Mouse (Mus musculus) midbrain, embryonic 11.5 days (tissue): ENCODE data around the gene Mphosph9. TPM values are rescaled to one million over a fixed set of nuclear protein-coding genes. Genes with fewer than 3 reads are reported as not detected.

ENCODE experiments used
- ATAC-seq: fragments of 200-750 bp; cut with Nextera tagmentation; 2 replicates; pipeline ENCODE4 v1.8.0; 2017; ENCODE audit warnings: moderate TSS enrichment, moderate library complexity; ENCODE audit not compliant: low FRiP score
- DNase-seq: peaks from one replicate; pipeline ENCODE4 v3.0.0; 2015; ENCODE audit warnings: low spot score; ENCODE audit errors: missing footprints
- H3K27ac ChIP-seq: fragments of 300-500 bp; sonication (generic); 2 replicates; pipeline ENCODE4 v1.5.1; 2014; ENCODE audit warnings: low read depth, low read length
- H3K27me3 ChIP-seq: fragments of 300-500 bp; sonication (generic); 2 replicates; pipeline ENCODE4 v1.6.1; 2014; ENCODE audit warnings: mild to moderate bottlenecking, low read length, moderate library complexity, mixed read lengths; ENCODE audit not compliant: control insufficient read depth, insufficient read depth
- H3K36me3 ChIP-seq: fragments of 300-500 bp; sonication (generic); 2 replicates; pipeline ENCODE4 v1.6.1; 2014; ENCODE audit warnings: mild to moderate bottlenecking, low read length, moderate library complexity, mixed read lengths; ENCODE audit not compliant: control insufficient read depth, insufficient read depth
- H3K4me1 ChIP-seq: fragments of 300-500 bp; sonication (generic); 2 replicates; pipeline ENCODE4 v1.6.1; 2014; ENCODE audit warnings: low read length; ENCODE audit not compliant: control insufficient read depth, insufficient read depth
- H3K4me2 ChIP-seq: fragments of 300-500 bp; sonication (generic); 2 replicates; pipeline ENCODE4 v1.6.1; 2014; ENCODE audit warnings: mild to moderate bottlenecking, moderate library complexity
- H3K4me3 ChIP-seq: fragments of 300-500 bp; sonication (generic); 2 replicates; pipeline ENCODE4 v1.5.1; 2014; ENCODE audit warnings: low read depth, low read length
- H3K9ac ChIP-seq: fragments of 300-500 bp; sonication (generic); 2 replicates; pipeline ENCODE4 v1.6.1; 2014; ENCODE audit warnings: low read length
- H3K9me3 ChIP-seq: fragments of 300-500 bp; sonication (generic); 2 replicates; pipeline ENCODE4 v1.6.1; 2016; ENCODE audit warnings: low read length; ENCODE audit not compliant: control insufficient read depth
- WGBS: fragments of 180-500 bp; shearing (Covaris S2); extraction: QIAGEN DNeasy Blood & Tissue Kit; methylation state at CpG from one replicate; pipeline ENCODE4 v1.1.7; 2014; 5-methylcytosine and 5-hydroxymethylcytosine counted together
- polyA plus RNA-seq: library from polyadenylated mRNA; unstranded; fragments of >200 nt; fragmentation: Nextera tagmentation; extraction: Ambion mirVana; gene quantifications from 2 replicates; pipeline ENCODE4 v1.2.1, GENCODE M21; 2014

Gene Mphosph9
- polyA plus RNA-seq, 1 experiment from 2014 or later = 12.3 TPM

DNA sequence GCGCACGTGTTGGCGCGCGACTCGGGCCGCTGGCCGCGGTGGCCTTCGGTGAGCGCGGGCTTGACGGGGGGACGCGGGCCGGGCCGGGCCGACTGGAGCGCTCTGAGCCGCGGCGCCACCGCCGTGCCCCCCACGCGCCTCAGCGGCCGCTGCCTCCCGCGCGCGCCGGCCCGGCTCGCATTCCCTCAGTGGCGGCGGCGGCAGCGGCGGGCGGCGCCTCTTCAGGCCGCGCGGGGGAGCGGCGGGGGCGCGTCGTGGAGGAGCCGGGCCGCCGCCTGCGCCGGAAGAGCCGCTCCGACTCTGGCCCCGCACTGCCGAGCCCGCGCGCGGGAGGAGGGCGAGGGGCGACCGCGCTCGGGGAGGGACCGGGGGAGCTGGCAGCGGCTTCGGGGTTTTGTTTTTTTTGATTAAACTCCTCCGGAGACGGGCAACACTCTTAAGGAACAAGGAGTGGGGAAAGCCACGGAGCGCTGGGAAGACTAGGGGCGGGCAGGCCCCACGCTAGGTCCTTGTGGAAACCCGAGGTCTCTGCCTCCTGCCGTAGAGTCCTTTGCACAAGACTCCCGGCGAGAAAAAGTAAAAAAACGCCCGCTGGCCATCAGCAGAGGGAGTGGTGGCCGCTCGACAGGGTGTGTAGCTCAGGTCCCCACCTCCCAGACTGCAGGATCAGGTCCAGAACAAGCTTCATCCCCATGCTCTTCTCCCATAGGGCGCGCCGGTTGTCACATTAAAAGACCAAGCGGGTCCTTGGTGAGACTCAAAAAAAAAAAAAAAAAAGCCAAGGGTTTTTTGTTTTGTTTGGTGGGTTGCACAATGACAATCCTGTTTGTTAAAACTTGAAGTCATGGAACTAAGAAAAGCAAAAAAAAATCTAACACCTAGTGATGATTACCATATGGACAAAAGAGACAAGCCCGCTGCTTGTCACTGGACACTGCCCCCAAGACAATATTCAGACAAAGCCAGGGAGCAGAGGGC lies 77.9 kb downstream of the Mphosph9 start, which contains the start of gene Pitpnm2:
Gene Pitpnm2, minus strand, starts transcription at position 147 of the 978 bp plus-strand sequence.
- peak; percentile 96 for DNase-seq
- peaks cover 26% of the 10 kb centered on the region; the same call in 1 of the 2 replicates for H3K4me1 ChIP-seq
- peak within 1 kb of the TSS; percentile 72 for H3K4me3 ChIP-seq
- H3K4me2 ChIP-seq = peak within 1 kb of the TSS; percentile 91
- 0 out of 2 replicates have a peak, but pooled peaks cover 2% of the 10 kb centered on the region for H3K36me3 ChIP-seq
- H3K9me3 ChIP-seq = no peaks in the 10 kb centered on the region
- peak within 1 kb of the TSS; percentile 27; the same call in 1 of the 2 replicates for H3K27ac ChIP-seq
- H3K9ac ChIP-seq = peak within 1 kb of the TSS; percentile 84
- under 1% methylated on average over 40 of the region's 90 CpGs for WGBS
- ATAC-seq = peak; percentile 80
- H3K27me3 ChIP-seq = no peaks in the 10 kb centered on the region

DNA sequence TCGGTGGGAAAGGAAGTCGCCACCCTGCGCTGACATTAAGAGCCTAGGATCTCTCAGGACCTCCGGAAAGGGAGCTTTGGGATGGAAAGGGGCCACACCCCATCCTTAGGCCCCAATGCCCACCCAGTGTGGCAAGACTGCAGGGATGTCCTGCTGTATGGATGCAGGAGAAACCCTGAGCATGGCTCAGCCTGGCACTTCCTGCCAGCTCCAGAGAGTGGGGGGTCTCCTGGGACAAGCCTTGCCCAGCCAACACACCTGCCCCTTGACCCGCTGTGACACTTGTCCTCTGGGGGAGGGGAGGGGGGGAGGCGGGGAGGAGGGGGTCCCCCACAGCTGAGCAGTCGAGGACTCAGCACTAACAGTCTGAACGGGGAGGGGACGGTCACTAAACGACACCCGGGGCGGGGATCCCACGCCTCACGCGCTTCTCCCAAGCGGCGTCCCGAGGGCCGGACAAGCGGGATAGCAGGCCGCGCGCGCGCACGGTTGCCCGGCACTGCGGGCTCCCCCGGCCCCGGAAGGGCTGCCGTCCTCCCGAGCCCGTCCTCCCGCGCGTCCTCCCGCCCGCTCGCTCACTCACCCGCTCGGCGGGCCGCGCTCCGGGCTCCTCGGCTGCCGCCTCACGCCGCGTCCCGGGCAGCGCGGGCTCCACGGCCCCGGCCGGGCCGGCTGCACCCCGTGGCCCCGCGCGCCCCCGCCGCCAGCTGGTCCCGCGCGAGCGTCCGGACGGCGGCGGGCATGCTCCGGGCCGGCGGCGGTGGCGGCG lies 78.7 kb downstream of the Mphosph9 start:
- ATAC-seq = peak; percentile 71
- Histone ChIP-seq H3K27ac (no peak overlapping the region), H3K9me3 (no peaks in the 10 kb centered on the region), H3K9ac (peak overlapping the region; percentile 84), H3K4me2 (peak overlapping the region; percentile 91), H3K36me3 (0 out of 2 replicates have a peak, but pooled peaks cover 2% of the 10 kb centered on the region), H3K4me3 (peak overlapping the region; percentile 72), H3K4me1 (peaks cover 26% of the 10 kb centered on the region; the same call in 1 of the 2 replicates), H3K27me3 (no peaks in the 10 kb centered on the region)
- 2% methylated on average over 61 of the region's 77 CpGs for WGBS
- peak; percentile 95 for DNase-seq

DNA sequence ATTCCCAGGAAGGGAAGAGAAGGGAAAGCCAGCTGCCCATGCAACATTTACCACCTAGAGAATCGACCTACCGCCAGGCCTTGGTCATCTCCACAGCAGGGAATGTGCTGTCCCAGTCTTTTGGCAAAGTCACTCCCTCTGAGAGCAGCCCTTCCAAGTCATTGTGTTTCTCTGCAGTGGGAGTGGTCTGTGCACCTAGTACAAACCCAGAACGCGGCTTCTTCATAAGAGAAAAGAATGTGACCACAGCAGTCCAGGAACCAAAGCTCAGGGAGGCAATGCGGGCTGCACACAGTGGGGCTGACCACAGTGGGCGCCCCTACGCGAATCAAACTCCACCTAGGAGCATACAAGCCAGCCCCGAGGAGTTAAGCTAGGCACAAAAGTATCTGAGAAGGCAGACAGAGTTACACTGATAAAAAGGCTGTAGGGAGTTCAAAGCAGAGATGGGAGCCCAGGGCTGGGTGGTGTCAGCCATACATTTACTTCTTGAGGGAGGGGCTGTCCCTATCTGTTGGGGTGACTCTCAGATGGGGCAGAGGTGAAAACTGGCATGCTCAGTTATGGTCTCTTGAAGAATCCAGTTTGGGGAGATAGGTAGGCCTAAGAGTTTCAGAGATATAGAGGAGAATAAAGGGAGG lies 79.7 kb downstream of the Mphosph9 start:
- no peak overlapping the region for H3K27ac ChIP-seq
- no peaks in the 10 kb centered on the region for H3K9me3 ChIP-seq
- DNase-seq = peak; percentile 87
- WGBS = 18% methylated on average over 9 of the region's 9 CpGs
- no peaks in the 10 kb centered on the region for H3K27me3 ChIP-seq
- H3K9ac ChIP-seq = peak overlapping the region; percentile 17; the same call in 1 of the 2 replicates
- ATAC-seq = no peak
- H3K36me3 ChIP-seq = 0 out of 2 replicates have a peak, but pooled peaks cover 2% of the 10 kb centered on the region
- peak overlapping the region; percentile 91 for H3K4me2 ChIP-seq
- no peak overlapping the region for H3K4me3 ChIP-seq
- peaks cover 26% of the 10 kb centered on the region; the same call in 1 of the 2 replicates for H3K4me1 ChIP-seq

DNA sequence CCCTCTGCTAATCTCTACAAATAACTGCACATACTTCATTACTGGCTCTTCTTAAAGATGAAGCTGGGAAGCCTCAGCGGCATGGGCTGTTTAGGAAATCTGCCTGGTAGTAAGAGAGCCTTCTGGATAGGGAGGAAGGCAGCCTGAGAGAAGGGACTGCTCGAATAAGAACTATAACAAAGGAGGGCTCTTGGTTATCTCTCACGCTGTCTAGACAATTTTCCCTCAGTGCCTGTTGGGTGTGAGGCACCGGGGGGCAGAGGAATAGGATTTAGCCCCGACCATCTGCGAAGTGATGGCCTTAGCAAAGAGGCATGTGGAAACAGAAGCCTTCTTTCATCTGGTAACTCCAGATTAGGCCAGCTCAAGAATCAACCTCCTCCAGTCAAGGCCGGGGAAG lies 80.5 kb downstream of the Mphosph9 start:
- no peak overlapping the region for H3K27ac ChIP-seq
- no peaks in the 10 kb centered on the region for H3K27me3 ChIP-seq
- ATAC-seq (no peak), DNase-seq (no peak)
- no peak overlapping the region for H3K4me3 ChIP-seq
- H3K4me1 ChIP-seq = peaks cover 26% of the 10 kb centered on the region; the same call in 1 of the 2 replicates
- no peaks in the 10 kb centered on the region for H3K9me3 ChIP-seq
- no peak overlapping the region for H3K4me2 ChIP-seq
- no peak overlapping the region for H3K9ac ChIP-seq
- H3K36me3 ChIP-seq = peaks cover 2% of the 10 kb centered on the region; the same call in 1 of the 2 replicates
- 16% methylated on average over 7 of the region's 7 CpGs for WGBS

DNA sequence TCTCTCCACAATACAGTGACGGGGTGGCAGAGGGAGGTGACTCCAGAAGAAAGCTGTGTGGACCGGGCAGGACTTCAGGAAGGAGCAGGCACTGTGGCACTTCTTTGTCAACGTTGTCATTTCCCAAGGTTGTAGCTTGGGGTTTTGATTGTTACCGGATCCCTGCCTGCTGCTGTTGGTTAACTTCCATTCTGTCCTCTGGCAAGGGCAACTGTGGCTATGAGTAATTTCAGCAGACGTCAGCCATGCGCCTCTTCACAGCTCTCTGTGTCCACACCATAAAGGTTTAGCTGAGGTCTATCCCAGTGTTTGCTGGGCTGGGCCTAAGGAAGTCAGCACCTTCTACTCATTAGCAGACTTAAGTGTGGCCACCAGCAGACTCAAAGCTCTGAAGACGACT lies 82.9 kb downstream of the Mphosph9 start:
- DNase-seq = no peak
- Histone ChIP-seq H3K27me3 (no peaks in the 10 kb centered on the region), H3K4me1 (peaks cover 30% of the 10 kb centered on the region; the same call in 1 of the 2 replicates), H3K4me3 (no peak overlapping the region), H3K36me3 (no peaks in the 10 kb centered on the region; the same call in 1 of the 2 replicates), H3K9me3 (no peaks in the 10 kb centered on the region), H3K9ac (no peak overlapping the region), H3K4me2 (no peak overlapping the region), H3K27ac (no peak overlapping the region)
- no peak for ATAC-seq
- WGBS = 93% methylated on average over 7 of the region's 7 CpGs

DNA sequence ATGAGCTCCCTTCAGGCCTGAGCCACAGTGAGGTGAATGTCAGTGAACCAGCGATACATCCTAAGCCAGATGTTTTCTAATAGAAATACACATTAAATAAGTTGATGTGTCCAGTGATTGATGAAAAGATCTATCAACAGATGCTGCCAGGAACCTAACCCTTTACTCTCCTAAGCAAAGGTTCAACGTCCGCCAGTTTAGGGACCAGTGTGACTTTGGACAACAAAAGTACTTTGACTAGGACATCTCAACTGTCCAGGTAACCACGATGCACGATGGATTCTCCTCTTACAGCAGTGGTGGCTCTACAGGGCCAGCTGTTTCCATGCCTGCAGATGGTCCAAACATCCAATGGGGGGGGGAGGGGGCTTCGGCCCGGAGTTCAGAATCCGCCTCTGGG lies 83.3 kb downstream of the Mphosph9 start:
- Histone ChIP-seq H3K9me3 (no peaks in the 10 kb centered on the region), H3K27ac (no peak overlapping the region), H3K36me3 (no peaks in the 10 kb centered on the region; the same call in 1 of the 2 replicates), H3K4me3 (no peak overlapping the region), H3K4me1 (peaks cover 30% of the 10 kb centered on the region; the same call in 1 of the 2 replicates), H3K9ac (no peak overlapping the region), H3K27me3 (no peaks in the 10 kb centered on the region), H3K4me2 (no peak overlapping the region)
- DNase-seq (no peak), ATAC-seq (no peak)
- WGBS = 91% methylated on average over 8 of the region's 8 CpGs

DNA sequence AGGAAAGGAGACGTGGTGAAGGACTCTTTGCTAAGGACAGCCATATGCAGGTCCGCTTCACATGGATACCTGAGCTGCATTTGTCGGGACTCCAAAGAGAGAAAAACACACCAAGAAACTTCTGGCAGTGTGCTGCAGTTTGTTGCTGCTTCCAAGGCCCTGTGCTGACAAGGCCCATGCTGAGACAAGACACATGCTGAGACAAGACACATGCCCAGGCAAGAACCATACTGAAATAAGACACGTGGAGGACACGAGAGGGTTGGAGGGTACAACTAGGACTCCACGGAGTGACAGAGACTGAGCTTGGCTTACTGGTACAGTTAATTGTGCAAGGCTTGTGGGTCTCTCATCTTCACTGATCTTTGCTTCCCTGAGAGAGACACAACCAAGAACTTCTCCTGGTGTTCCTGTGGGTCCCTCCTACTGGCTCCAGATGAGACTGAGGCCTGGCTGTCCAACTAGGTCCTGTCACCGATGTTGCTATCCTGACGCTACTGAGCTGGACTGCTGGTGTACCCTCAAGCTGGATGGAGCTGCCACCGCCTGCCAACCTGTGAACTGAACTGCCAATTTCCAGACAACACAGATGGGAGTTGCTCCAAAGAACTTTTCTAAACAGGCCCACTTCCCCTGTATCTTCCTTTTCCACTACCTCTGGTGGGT lies 84.4 kb downstream of the Mphosph9 start:
- Histone ChIP-seq H3K27ac (no peak overlapping the region), H3K4me2 (no peak overlapping the region), H3K4me1 (peaks cover 24% of the 10 kb centered on the region; the same call in 1 of the 2 replicates), H3K36me3 (no peaks in the 10 kb centered on the region; the same call in 1 of the 2 replicates), H3K9ac (no peak overlapping the region), H3K27me3 (no peaks in the 10 kb centered on the region), H3K4me3 (no peak overlapping the region), H3K9me3 (no peaks in the 10 kb centered on the region)
- DNase-seq (no peak), ATAC-seq (no peak)
- 94% methylated on average over 9 of the region's 9 CpGs for WGBS
